Mouse (Mus musculus): ENCODE measurements around the gene Htra2. TPM values are rescaled to one million over a fixed set of nuclear protein-coding genes. Genes with fewer than 3 reads are reported as not detected.

The Htra2 gene
- total RNA-seq, 2 experiments from 2014 or later: 66.5 to 68.0 TPM

DNA sequence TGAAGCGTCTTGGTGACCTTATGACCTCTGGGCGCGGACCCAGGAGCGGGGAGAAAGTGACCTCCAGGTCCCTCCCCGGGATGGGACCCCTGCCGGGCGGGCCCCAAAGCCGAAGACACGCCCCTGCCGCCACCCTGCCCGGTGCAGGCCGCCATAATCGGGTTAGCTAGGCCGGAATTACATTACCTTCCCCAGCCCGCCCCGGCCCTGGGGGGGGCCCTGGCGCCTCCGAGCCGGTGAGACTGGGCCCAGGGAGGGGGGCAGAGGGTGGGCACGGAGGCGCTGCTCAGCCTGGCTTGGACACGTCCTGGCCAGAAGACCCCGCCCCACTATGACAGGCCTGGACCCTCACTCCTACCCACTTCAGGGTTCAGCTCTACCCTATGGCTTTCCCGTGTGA lies 16.1 kb upstream of the Htra2 start:
- intact Hi-C loops (cut with DNase I): no loop called here
- DNase-seq (ENCODE audit: extremely low spot score in 1 of 2, low spot score in 2 of 2): peak in 1 of 2 experiments; percentile 54

DNA sequence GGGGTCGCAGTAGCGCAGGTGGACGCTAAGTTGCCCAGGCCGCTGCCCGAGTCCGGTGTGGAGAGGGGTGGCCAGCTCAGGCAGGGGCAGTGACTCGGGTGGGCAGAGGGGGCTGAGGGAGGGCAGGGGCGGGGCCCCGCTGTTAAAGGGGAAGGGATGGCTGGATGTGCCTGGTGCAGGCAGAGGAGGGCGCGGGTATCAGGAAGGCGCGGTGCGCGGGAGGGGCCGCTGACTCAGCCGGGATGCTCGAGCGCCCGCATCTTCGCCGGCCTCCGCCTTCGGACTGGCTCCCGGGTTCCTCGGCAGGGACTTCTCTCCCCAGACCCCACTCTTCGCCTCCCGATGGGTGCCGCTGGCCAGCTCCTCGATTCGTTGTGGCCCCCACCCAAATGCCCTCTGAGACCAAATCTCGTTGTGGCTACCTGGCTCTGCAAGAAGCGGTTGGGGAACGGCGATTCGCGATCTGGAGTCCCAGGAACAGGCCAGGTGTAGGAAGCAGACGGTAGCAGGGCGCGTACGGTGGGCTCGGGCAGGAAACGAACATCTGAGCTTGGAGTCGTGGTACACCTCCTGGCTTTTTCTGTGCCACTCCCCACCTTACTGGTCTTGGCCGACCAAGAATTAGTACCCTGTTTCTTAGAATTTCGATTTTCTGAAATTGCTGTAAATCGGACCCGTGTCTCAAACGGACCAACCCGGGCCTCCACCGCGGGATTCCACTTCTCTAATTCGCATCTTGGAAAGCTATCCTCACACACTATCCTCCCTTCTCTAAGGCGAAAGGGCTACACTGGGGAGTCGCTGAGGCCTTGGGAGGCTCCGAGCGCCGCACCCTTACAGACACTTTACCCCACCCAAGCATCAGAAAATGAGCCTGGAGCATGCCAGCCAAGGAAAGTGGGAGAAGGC lies 15.5 kb upstream of the Htra2 start:
- no peak for DNase-seq (ENCODE audit: extremely low spot score in 1 of 2, low spot score in 2 of 2)

GRCm38 (mm10) chr6:83070247-83070310 lies 15.0 kb upstream of the Htra2 start, which contains the start of gene Tlx2:
TSS of gene Tlx2 (minus strand) at chr6:83070293.
- DNase-seq (ENCODE audit: extremely low spot score in 1 of 2, low spot score in 2 of 2): no peak
- intact Hi-C loops (cut with DNase I): no loop called here

More for the DNA sequence above, 15.5 kb upstream of the Htra2 start:
- intact Hi-C loops (cut with DNase I): no loop called here

- intact Hi-C loops (cut with DNase I): no loop called here
Observed at GRCm38 (mm10) chr6:83069488-83070246, 14.6 kb upstream of the Htra2 start.

GRCm38 (mm10) chr6:83068706-83069487 lies 13.8 kb upstream of the Htra2 start:
- intact Hi-C loops (cut with DNase I): no loop called here
- DNase-seq (ENCODE audit: extremely low spot score in 1 of 2, low spot score in 2 of 2): no peak

More at GRCm38 (mm10) chr6:83069488-83070246, 14.6 kb upstream of the Htra2 start:
- DNase-seq (ENCODE audit: extremely low spot score in 1 of 2, low spot score in 2 of 2): no peak

DNA sequence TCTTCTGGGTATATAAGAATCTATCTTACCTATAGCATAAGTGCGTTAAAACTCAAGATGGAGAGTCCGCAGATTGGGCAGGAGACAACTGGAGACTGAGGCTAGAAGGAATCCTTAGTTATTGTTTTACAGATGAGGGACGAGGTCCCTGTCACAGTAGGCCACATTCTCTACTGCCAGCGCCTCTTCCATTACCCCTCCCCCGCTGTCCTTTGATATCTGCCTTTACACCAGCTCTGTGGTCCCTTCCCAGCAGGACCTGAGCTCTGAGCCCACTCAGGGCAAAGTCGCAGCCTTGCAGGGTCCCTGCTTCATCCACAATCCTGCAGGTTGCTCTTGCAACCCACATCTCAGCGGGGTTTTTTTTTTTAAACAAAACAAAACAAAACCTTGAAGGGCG lies 13.1 kb upstream of the Htra2 start:
- DNase-seq (ENCODE audit: extremely low spot score in 1 of 2, low spot score in 2 of 2): no peak
- intact Hi-C loops (cut with DNase I): no loop called here

GRCm38 (mm10) chr6:83066441-83066840 lies 11.4 kb upstream of the Htra2 start:
- intact Hi-C loops (cut with DNase I): no loop called here
- no peak for DNase-seq (ENCODE audit: extremely low spot score in 1 of 2, low spot score in 2 of 2)

DNA sequence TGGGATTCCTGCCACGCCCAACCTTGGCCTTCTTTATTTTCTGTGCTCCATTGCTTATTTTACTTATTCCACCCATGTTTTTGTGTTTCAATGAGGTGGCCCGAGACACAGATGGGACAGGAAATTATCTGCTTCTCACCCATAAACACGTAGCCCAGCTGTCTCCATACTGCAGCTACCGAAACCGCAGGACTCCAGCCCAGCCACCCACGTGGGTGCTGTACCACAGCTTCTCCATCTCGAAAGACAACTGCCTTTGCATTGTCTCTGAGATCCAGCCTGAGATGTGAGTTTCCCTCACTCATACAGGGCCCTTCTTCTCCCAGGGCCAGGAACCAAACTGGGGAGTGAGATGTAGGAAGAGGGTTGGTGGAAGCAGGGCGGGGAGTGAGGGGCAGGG lies 10.9 kb upstream of the Htra2 start:
- intact Hi-C loops (cut with DNase I): no loop called here
- DNase-seq (ENCODE audit: extremely low spot score in 1 of 2, low spot score in 2 of 2): no peak

GRCm38 (mm10) chr6:83058725-83059124 lies 3.7 kb upstream of the Htra2 start:
- intact Hi-C loops (cut with DNase I): no loop called here
- no peak for DNase-seq (ENCODE audit: extremely low spot score in 1 of 2, low spot score in 2 of 2)

DNA sequence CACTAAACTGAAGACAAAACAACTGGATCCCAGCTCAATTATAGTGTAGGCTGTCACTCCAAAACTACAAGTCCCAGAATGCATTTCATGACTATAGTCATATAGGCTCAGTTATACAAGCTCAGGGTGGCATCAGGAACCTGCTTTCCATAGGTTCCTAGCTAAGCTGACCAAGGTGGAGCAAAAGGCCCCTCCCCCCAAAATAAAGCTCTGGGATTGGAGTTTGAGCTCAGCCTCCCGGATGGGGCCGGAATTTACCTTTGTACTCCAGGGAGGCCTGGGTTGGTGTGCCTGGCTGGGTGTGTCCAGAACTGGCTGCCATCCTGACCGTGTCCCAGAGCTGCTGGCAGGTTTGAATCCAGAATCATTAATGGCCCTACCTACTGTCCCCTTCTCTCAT lies 2.7 kb upstream of the Htra2 start, which contains the start of gene Dqx1:
Gene Dqx1, plus strand, starts transcription at position 55 of the 400 bp plus-strand sequence.
- DNase-seq (ENCODE audit: extremely low spot score in 1 of 2, low spot score in 2 of 2): peak in 1 of 2 experiments; percentile 40
- intact Hi-C loops (cut with DNase I): no loop called here

GRCm38 (mm10) chr6:83054074-83054851 lies 810 bp downstream of the Htra2 start, which contains the start of gene Aup1:
TSS of gene Aup1 (plus strand) at chr6:83054521.
- intact Hi-C loops (cut with DNase I): loop anchor here (2.0 kb wide), 1 partner anchor 57 kb away; no protein-coding TSS in a partner anchor

GRCm38 (mm10) chr6:83053136-83053960 lies 1.7 kb downstream of the Htra2 start:
- peak in 1 of 2 experiments; percentile 64 for DNase-seq (ENCODE audit: extremely low spot score in 1 of 2, low spot score in 2 of 2)
- intact Hi-C loops (cut with DNase I): no loop called here

More at GRCm38 (mm10) chr6:83054074-83054851, 810 bp downstream of the Htra2 start, which contains the start of gene Aup1:
- DNase-seq (ENCODE audit: extremely low spot score in 1 of 2, low spot score in 2 of 2): peak; percentile 97

DNA sequence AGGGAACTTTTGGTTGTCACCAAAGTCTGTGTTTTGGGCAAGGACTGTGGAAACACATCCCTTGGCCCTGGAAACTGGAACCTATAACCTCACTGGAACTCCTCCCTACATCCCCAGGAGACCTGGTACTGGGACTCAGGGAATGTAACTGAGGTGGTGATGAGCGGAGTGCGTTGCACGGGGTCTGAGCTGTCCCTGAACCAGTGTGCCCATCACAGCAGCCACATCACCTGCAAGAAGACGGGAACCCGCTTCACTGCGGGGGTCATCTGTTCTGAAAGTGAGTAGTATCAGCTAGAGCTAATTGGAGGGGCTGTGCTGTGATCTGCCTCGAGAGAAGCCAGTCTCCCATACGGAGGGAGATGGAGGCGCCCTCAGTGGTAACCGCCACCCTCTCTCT lies 5.7 kb downstream of the Htra2 start:
- DNase-seq (ENCODE audit: extremely low spot score in 1 of 2, low spot score in 2 of 2): no peak
- intact Hi-C loops (cut with DNase I): no loop called here

- no peak for DNase-seq (ENCODE audit: extremely low spot score in 1 of 2, low spot score in 2 of 2)
- intact Hi-C loops (cut with DNase I): no loop called here
Observed at GRCm38 (mm10) chr6:83044742-83045141, 10.3 kb downstream of the Htra2 start.

- intact Hi-C loops (cut with DNase I): no loop called here
- DNase-seq (ENCODE audit: extremely low spot score in 1 of 2, low spot score in 2 of 2): no peak
Observed at GRCm38 (mm10) chr6:83043993-83044392, 11.1 kb downstream of the Htra2 start.

DNA sequence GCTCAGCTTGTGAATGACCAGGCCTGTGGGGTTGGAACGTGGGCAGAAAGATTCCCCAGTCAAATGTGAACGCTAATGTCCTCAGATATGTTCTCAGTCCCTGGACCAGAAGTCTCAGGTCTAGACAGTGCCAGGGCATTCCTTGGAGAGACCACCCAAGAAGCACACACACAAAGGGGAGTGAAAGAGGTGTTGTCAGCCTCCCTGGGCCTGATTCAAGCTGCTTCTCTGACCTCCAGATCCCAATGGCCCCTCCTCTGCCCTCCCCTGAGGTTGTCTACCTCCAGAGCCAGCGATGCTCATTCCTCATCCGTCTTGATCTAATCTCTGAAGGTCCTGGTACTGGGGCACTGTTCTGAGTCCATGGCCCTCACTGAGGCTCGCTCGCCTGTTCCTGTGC lies 11.5 kb downstream of the Htra2 start:
- intact Hi-C loops (cut with DNase I): no loop called here
- DNase-seq (ENCODE audit: extremely low spot score in 1 of 2, low spot score in 2 of 2): no peak

GRCm38 (mm10) chr6:83040601-83041000 lies 14.5 kb downstream of the Htra2 start:
- no peak for DNase-seq (ENCODE audit: extremely low spot score in 1 of 2, low spot score in 2 of 2)
- intact Hi-C loops (cut with DNase I): no loop called here

DNA sequence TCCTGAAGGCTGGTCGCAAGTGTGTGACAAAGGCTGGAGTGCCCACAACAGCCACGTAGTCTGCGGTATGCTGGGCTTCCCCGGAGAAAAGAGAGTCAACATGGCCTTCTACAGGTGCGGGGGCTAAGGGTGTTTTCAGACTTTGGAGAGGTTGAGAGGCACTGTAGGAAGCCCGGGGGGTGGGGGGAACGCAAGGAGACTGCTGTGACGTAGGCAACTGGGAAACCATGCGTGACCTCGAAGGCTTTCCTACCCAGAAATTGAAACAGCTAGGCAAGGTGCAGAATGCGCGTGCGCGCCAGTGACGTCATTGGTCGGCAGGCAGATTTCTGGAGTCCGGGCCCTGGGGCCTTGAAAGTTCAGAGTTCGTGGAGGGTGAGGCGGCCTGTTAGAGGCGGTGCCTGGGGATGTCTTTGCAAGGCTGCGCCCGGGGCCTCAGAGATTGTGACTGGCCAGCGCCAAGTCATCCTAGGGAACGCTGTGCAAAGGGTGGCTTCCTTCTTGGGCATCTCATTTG lies 16.5 kb downstream of the Htra2 start:
- peak; percentile 84 to 90 for DNase-seq (ENCODE audit: extremely low spot score in 1 of 2, low spot score in 2 of 2)
- intact Hi-C loops (cut with DNase I): no loop called here

Data from left cerebral cortex, postnatal 10 days (tissue).